Mouse (Mus musculus) retina, embryonic 14.5 days (tissue): ENCODE measurements around the gene Olfr1036.
"Not testable (repeated sequence)": the region's sequence is repeated elsewhere in the genome, so short reads cannot be mapped to it uniquely, and the experiment has no call there.

ENCODE experiments used
- DNase-seq: peaks from one replicate; pipeline ENCODE4 v3.0.0-alpha.2; 2015; ENCODE audit warnings: low spot score

The Olfr1036 gene

DNA sequence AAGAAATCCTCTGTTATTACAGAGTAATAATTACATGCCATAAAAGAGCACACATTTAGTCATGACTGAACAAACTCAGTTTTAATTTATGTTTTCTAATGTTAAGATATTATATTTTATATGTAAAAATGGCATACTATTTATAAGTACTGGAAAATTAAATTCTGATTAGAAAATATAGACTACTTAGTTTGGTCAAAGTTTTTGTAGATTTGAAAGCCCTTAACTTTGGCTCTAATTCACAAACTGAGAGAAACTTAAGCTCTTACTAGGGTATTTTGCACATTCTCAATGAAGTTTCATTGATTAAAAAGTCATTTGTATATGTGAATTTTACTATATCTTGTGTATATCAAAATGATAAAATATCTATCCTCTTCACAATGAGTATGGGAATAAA is at the start of gene Olfr1036:
Olfr1036 (plus strand) TSS at position 301 of the 400 bp plus-strand sequence.
- not testable (repeated sequence) for DNase-seq

GRCm38 (mm10) chr2:86045561-86045960 is 28.2 kb upstream of the Olfr1036 start, which contains the start of gene Olfr1034:
TSS of gene Olfr1034 (plus strand) at chr2:86045861.
- DNase-seq = no peak

DNA sequence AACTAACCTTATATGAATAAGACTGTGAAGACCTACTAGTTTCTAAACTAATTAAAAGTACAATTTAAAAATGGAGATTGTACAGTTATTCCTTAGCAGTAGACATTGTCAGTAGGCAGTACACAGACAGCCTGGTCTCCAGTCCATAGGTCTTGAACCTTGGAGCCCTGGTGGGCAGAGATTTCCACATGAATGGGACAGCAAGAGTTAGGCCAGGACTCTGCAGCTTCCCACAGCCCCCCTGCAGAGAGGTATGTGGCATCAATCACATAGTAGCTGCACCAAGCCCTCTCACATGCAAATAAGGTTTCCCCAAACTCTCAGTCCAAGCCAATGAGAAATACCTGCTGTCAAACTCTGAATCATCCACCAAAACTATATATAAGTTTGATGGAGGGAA is 23.0 kb upstream of the Olfr1036 start:
- DNase-seq = not testable (repeated sequence)

- not testable (repeated sequence) for DNase-seq
Measured at GRCm38 (mm10) chr2:86063766-86064165, 10.0 kb upstream of the Olfr1036 start.

GRCm38 (mm10) chr2:86070189-86070588 is 3.6 kb upstream of the Olfr1036 start:
- no peak for DNase-seq

DNA sequence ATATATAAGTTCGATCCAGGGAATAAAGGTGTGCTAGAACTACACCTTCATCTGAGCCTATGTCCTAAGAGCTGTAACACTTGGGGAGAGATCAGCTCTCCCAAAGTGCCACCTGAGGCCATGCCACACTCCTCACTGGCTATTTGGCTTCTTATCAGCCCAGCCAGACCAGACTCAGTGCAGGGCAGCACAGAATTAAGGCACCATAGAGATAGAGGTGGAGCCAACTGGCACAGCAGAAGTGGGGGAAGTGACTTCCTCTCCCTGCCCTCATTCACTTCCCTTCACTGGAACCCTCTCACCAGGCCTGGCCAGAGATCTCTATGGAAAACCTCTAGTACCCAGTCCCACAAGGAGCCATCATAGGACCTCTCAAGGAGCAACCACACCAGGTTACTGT is 6.7 kb downstream of the Olfr1036 start:
- DNase-seq = not testable (repeated sequence)

- no peak for DNase-seq
Measured at GRCm38 (mm10) chr2:86087285-86087684, 13.5 kb downstream of the Olfr1036 start, which contains the start of gene Olfr1037. TSS of gene Olfr1037 (minus strand) at chr2:86087385.
